Mouse (Mus musculus) c-Kit-positive CD71-positive TER-119-positive erythroid progenitor cells, embryonic 14.5 days (primary cell): ENCODE data around the gene Gm49403.
"Not testable (repeated sequence)": the region's sequence is repeated elsewhere in the genome, so short reads cannot be mapped to it uniquely, and the experiment has no call there.

ENCODE experiments used
- DNase-seq: peaks from one replicate; pipeline ENCODE4 v3.0.0-alpha.2; 2013; ENCODE audit warnings: low spot score

Gene Gm49403

DNA sequence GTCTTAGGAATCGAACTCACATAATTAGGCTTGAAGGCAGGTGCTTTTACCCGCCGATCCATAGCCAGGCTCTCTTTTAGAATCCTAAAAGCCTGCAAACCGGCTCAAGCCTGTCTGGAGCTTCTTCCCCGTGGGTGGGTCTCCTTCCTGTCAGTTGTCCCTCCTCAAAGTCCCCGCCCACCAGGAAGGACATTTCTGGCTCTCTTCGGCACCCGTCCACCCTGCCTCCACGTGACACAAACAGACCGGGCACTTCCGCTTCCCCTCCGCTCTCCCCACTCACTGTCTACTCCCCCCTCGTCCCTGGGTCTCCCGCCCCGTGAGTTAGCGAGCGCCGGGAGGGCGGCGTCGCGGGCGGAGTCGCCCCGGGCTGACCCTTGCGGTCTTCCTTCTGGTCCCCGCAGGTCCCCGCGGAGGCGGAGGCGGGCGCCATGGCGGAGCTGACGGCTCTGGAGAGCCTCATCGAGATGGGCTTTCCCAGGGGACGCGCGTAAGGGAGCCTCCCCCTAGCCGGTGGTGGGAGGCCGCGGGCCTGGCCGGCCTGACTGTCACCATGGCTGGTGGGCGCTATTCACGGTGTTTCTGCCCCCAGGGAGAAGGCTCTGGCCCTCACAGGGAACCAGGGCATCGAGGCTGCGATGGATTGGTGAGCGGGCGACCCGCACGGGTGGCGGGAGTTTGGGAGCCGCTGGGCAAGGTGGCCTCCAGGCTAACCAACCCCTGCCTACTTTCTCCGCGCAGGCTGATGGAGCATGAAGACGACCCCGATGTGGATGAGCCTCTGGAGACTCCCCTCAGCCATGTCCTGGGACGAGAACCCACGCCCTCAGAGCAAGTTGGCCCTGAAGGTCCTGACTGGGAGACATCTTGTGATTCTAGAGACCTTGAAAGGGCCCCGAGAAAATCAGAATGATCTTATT lies 12.2 kb upstream of the Gm49403 start, which contains the start of gene Ubxn1:
Gene Ubxn1, plus strand, starts transcription at position 230 of the 920 bp plus-strand sequence.
- peak; percentile 96 for DNase-seq

GRCm38 (mm10) chr19:8872266-8872840 lies 11.4 kb upstream of the Gm49403 start:
- DNase-seq = no peak

DNA sequence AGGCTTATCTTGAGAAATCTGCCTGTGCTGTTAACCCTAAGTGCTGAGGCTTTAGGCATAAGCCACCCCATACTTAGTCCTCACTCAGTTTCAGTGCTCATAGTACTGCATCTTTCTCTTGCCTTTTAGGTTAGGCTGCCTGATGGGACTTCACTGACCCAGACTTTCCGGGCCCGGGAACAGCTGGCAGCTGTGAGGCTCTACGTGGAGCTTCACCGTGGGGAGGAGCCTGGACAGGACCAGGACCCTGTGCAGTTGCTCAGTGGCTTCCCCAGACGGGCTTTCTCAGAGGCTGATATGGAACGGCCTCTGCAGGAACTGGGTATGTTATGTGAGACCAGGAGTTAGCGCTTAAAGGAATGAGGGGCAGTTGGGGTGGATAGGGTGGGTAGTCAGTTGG lies 8.7 kb upstream of the Gm49403 start:
- DNase-seq = no peak

- peak; percentile 86 for DNase-seq
Observed at GRCm38 (mm10) chr19:8880311-8881033, 3.3 kb upstream of the Gm49403 start, which contains the start of gene Uqcc3. Gene Uqcc3 (minus strand): TSS chr19:8880923.

- DNase-seq = no peak
Observed at GRCm38 (mm10) chr19:8881034-8881392, 2.7 kb upstream of the Gm49403 start.

DNA sequence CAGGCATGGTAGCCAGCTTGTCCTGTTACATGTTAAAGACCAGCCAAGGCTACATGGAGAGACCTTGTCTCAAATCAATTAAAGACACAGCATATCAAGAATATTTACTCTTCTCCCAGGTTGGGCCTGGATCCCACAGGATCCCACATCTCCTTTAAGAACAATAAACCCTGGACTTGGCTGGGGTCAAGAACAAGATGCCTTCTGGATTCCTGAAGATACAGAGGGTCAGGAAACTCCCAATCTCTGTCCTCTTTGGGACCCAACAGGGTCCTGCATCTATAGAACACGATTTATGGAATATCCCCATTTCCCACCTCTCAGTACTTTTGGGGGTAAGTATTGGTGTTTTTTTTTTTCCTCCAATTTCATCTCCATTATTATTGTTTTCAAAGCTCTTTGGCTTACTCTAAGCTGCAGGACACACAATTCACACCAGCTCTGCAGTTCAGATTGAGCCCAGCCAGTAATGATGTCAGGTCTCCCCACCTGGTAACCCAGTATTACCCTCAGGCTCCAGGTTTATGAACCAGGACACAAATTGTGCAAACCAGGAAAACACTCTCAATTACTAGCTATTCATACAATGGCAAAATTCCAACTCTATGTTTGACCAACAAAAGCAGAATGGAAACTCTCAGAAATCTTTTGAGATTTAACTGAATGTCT lies 3.3 kb downstream of the Gm49403 start:
- no peak for DNase-seq

- DNase-seq = peak; percentile 59
Observed at GRCm38 (mm10) chr19:8887585-8888463, 4.1 kb downstream of the Gm49403 start.

DNA sequence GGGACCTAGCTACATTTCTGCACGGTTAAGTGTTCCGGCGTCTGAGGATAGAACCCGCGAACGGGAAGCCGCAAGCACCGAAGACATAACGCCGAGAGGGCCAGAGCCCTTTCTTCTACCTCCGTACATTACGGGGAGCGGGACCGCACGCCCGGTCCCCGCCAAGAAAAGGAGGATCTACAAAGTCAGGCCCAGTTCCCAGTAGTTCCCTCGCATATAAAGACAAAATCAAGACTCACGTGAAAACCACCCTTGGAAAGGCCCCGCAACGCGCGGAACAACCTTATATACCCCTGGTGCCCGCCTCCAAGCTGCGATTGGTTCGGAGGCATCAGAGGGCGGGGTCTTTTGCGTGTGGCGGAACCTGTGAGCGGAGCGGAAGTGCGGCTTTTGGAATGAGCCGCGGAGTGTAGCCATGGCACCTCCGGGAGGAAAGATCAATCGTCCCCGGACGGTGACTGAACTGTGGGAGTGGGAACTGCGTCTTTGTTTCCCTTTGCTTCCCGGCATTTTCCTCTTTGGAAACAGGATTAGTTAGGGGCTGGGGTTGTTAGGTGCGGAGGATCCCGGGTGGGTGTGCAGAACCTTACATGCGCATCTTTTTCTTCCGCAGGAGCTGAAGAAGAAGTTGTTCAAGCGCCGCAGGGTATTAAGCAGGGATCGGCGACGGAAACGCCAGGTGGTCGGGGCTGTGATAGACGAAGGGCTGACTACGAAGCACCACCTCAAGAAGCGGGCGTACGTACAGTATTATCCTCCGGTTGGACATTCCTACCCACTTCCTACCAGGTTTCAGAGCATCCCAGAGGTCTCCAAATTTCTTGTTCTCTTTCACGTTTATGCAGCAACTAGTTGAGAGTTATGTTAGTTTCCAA lies 5.0 kb downstream of the Gm49403 start, which contains the start of the genes 1810009A15Rik and Gm49416:
Gene 1810009A15Rik, plus strand, starts transcription at position 343 of the 875 bp plus-strand sequence.
Gene Gm49416, plus strand, starts transcription at position 416 of the 875 bp plus-strand sequence.
- peak; percentile 97 for DNase-seq

GRCm38 (mm10) chr19:8892829-8893766 lies 9.4 kb downstream of the Gm49403 start, which contains the start of gene Ints5:
Gene Ints5 (plus strand): TSS chr19:8893005.
- DNase-seq = peak; percentile 88

DNA sequence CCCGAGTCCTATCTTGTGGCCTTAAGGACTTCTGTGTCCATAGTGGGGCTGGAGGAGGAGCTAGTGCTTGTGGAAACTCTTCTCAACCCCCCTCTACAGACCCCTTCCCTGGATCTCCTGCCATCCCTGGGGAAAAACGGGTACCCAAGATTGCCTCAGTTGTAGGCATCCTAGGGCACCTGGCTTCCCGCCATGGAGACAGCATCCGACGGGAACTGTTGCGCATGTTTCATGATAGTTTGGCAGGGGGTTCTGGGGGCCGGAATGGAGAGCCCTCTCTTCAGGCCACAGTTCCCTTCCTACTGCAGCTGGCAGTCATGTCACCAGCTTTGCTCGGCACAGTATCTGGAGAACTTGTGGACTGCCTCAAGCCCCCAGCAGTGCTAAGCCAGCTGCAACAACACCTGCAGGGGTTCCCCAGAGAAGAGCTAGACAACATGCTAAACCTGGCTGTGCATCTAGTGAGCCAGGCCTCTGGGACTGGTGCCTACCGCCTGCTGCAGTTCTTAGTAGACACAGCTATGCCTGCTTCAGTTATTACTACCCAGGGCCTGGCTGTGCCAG lies 11.7 kb downstream of the Gm49403 start:
- DNase-seq = no peak

DNA sequence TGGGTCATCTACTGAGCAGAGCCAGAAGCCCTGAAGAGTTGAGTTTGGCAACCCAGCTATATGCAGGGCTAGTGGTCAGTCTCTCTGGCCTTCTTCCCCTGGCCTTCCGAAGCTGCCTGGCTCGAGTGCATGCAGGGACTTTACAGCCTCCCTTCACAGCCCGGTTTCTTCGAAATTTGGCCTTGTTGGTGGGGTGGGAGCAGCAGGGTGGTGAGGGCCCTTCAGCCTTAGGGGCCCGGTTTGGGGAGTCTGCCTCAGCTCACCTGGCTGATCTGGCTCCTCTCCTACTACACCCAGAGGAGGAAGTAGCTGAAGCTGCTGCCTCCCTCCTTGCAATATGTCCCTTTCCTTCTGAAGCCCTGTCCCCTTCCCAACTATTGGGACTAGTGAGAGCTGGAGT lies 12.5 kb downstream of the Gm49403 start:
- DNase-seq = not testable (repeated sequence)

GRCm38 (mm10) chr19:8897211-8897864 lies 13.6 kb downstream of the Gm49403 start:
- DNase-seq = not testable (repeated sequence)

GRCm38 (mm10) chr19:8897865-8898495 lies 14.2 kb downstream of the Gm49403 start, which contains the start of gene Ganab:
Gene Ganab (plus strand): TSS chr19:8898071.
- DNase-seq = peak; percentile 96

GRCm38 (mm10) chr19:8898576-8898975 lies 14.8 kb downstream of the Gm49403 start:
- peak; percentile 50 for DNase-seq

DNA sequence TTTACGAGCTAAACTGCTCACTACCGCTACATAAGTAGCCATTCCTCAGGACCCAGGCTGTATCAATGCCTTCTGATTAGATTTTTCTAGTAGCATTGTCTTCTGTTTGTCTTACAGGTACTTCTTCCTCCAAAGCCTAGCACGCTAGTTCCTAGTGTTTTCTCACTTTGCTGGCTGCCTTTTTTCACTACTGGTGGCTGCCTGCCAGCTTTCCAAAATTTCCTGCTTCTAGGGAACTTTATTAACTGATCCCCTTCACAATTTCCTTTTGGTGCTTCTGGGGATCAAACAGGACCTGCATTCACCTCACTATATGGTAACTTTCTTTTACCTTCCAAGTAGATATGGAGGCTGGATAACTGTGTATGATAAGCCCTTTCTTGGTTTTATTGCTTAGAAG lies 15.3 kb downstream of the Gm49403 start:
- no peak for DNase-seq

- no peak for DNase-seq
Observed at GRCm38 (mm10) chr19:8903412-8903811, 19.7 kb downstream of the Gm49403 start.

- DNase-seq = no peak
Observed at GRCm38 (mm10) chr19:8908531-8908930, 24.8 kb downstream of the Gm49403 start.
